Mouse (Mus musculus): ENCODE data around the gene Alb.

Alb gene

GRCm38 (mm10) chr5:90494308-90494707 lies 33.6 kb downstream of the Alb start:
- DNase-seq = no peak

GRCm38 (mm10) chr5:90499509-90499908 lies 38.8 kb downstream of the Alb start:
- DNase-seq = no peak

- no peak for DNase-seq
Observed at GRCm38 (mm10) chr5:90500714-90501113, 40.0 kb downstream of the Alb start.

GRCm38 (mm10) chr5:90501752-90502151 lies 41.1 kb downstream of the Alb start:
- no peak for DNase-seq

GRCm38 (mm10) chr5:90504742-90505141 lies 44.0 kb downstream of the Alb start:
- DNase-seq = no peak

- no peak for DNase-seq
Observed at GRCm38 (mm10) chr5:90506507-90506906, 45.8 kb downstream of the Alb start.

GRCm38 (mm10) chr5:90507411-90507949 lies 46.8 kb downstream of the Alb start:
- no peak for DNase-seq

- no peak for DNase-seq
Observed at GRCm38 (mm10) chr5:90509828-90510592, 49.3 kb downstream of the Alb start.

GRCm38 (mm10) chr5:90512288-90512955 lies 51.7 kb downstream of the Alb start:
- DNase-seq = no peak

- no peak for DNase-seq
Observed at GRCm38 (mm10) chr5:90515561-90515960, 54.9 kb downstream of the Alb start.

GRCm38 (mm10) chr5:90518356-90519100 lies 57.8 kb downstream of the Alb start, which contains the start of gene Afm:
TSS of gene Afm (plus strand) at chr5:90518932.
- DNase-seq = no peak
